Mouse (Mus musculus): ENCODE measurements around the gene Nutf2.
"Not testable (repeated sequence)": the region's sequence is repeated elsewhere in the genome, so short reads cannot be mapped to it uniquely, and the experiment has no call there.

Gene Nutf2

DNA sequence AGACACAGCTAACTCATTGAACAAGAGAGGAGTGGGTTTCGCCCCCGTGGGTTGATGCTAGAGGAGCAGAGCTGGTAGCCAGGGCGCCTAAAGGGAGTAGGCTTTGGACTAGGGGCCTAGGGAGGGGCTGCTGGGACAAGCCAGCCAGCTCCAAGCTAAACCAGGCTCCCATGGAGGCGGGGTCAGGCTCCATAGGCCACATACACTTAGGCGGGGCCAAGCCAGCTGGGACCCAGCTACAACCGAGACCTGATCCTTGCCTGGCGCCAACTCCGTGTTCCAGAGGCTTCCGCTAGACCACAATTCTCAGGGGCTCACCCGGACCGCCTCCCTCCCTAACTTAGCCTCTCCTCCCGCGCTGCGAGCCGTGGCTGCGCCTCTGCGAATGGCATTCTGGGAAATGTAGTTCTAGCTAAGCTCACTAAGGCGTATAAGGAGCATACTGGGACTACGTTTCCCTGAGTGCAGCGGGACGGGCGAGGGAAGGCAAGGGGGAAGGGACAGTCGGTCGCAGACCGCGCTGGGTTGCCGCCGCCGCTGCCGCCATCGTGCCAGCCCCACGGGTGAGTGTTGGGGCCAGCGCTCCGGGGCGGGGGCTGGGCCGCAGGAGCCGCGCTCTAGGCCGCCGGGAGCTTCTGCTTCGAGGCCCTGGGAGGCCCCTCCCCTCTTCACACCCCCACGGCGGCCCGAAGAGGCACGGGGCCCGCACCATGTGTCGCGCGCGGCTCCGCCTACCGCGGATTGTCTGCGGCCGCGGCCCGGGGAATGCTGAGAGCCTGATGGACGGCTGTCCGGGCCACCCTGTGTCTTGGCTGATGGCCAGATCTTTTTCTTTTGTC is at the start of gene Nutf2:
Gene Nutf2 (plus strand): TSS at position 438 of the 839 bp plus-strand sequence.
- peak; percentile 98 for DNase-seq (ENCODE audit: extremely low read depth, low read depth)

DNA sequence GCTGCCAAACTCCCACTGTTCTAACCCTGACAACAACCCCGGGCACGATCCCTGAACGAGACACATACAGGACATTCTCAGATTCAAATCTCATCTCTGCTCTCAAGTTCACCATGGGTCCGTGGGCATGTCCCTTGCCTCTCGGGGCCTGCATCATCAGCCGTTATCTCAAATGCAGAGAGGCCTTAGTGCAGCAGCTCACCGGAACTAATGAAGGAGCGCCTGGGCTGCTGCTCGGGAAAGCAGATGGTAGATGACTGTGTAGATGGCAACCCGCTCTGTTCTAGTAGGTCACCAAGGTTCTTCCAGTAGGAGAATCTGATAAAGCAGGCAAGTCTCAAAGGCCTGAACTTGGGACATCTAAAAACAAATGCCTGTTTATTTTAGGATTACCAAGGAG is 49.3 kb upstream of the Nutf2 start:
- DNase-seq (ENCODE audit: extremely low read depth, low read depth) = no peak

DNA sequence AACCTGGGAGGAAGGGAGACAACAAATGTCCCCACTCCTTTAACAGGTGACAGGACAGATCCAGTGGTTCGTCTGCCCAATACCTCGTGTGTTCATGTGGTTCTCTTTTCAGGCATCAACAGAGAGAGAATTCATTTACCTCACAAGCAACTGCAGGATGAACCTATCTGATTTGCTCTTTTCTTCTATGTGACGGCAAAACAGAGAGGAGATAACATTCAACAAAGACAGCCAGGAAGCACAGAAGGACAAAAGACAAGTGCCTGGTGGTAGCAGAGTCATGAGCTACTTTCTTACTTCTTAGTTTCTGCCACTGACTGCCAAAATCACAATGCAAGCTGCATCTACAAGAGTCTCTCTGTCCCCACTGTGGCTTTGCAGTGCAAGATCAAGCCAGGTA is 48.8 kb upstream of the Nutf2 start:
- no peak for DNase-seq (ENCODE audit: extremely low read depth, low read depth)

DNA sequence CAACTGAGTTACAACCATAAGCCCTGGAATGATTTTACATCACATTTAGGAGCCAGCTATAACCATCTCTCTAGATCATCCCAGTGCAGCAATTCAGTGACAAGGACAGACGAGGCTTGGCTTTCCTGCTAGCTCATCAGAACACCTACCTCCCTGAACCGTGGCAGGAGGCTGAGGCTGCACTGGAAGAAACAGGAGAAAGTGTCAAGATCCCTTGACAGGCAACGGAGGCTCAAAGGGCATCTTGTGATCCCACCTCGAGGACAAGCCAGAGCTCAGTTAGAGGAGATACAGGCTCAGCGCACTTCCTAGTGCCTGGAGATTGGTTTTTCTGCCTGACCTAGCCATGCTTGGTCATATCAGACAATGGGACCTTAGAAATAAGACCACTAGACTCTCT is 47.9 kb upstream of the Nutf2 start:
- no peak for DNase-seq (ENCODE audit: extremely low read depth, low read depth)

DNA sequence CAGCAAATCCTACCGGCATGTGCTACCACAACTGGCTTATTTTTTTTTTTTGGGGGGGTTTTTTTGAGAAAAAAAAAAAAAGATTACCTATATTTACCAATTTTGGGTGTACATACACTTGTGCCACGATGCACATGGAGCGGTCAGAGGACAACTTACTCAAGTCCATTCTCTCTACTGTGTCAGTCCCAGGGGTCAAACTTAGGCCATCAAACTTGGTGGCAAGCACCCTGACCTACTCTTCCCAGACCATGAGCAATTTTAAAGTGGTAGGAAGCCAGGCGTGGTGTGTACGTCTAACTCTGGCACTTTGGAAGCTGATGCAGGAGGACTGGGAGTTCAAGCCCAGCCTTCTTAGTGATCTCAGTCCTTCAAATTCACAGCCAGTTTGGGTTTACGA is 47.1 kb upstream of the Nutf2 start:
- no peak for DNase-seq (ENCODE audit: extremely low read depth, low read depth)

DNA sequence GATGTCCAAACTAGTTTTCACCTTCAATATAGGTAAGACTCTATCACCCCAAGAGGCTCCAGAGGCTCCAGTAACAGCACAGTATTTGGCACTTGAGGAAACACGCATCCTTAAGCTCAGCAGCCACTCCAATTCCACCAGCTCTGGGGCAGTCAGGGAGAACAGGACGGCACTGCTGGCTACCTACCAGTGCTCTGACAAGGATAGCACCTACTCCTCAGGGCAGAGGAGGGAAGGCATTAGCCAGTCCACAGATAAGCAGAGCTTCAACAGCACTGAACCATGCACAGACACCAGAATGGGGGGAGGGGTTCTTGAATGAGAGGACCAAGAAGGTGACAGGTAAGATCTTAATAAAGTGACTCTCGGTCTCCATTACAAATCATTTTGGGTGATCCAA is 40.7 kb upstream of the Nutf2 start:
- DNase-seq (ENCODE audit: extremely low read depth, low read depth) = no peak

DNA sequence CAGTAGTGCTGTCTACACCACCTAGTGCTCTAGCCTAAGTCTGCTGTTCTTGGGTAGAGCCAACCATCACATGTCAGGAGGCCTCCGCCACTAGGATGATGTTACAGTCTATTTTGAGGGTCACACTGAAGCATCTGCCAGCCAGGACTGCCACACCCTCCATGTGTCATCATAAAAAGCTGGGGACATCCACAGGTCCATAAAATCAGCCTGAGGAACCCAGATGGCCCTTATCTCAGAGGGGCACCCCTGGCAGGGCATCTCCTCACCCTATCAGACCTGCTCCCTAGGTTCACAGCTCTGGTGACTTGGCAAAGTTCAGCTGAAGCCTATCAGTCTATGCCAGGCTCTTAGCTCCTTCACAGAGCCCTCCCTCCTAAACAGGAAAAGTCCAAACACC is 39.5 kb upstream of the Nutf2 start:
- peak; percentile 82 for DNase-seq (ENCODE audit: extremely low read depth, low read depth)

DNA sequence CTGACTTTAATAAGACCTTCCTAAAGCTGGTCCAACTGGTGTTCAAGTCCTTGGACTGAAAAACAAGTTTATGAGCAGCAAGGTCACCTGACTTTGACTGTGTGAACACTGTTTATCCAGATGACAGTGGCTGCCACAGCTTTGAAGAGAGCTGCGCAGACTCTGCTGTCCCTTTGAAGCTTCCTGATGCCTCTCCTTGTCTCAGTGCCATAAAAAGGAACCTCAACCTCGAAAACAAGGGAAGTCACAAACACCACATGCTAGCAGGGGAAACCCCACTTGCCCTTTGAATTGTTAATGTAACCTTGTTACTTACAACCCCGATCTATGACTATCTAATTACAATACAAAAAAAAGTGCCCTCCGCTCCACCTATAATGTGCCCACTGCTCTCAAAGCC is 34.9 kb upstream of the Nutf2 start:
- DNase-seq (ENCODE audit: extremely low read depth, low read depth) = no peak

DNA sequence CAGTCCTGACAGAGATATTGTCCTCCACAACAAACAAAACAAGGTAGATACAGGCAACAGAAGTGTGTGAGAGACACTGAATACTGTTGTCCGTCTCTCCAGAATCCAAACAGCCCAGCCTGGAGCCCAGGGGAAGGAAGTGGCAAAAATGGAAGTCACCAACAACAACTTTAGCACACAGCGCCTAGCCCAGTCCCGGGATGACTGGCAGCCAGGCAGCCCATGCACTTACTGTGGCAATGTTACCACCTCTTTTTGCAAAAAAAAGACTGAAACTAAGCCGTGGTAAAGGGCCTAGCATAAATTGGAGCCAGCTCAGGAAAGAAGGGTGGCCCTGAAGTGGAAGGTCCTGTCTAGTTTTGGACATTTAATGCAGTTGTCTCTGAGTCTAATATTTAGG is 34.0 kb upstream of the Nutf2 start:
- DNase-seq (ENCODE audit: extremely low read depth, low read depth) = no peak

DNA sequence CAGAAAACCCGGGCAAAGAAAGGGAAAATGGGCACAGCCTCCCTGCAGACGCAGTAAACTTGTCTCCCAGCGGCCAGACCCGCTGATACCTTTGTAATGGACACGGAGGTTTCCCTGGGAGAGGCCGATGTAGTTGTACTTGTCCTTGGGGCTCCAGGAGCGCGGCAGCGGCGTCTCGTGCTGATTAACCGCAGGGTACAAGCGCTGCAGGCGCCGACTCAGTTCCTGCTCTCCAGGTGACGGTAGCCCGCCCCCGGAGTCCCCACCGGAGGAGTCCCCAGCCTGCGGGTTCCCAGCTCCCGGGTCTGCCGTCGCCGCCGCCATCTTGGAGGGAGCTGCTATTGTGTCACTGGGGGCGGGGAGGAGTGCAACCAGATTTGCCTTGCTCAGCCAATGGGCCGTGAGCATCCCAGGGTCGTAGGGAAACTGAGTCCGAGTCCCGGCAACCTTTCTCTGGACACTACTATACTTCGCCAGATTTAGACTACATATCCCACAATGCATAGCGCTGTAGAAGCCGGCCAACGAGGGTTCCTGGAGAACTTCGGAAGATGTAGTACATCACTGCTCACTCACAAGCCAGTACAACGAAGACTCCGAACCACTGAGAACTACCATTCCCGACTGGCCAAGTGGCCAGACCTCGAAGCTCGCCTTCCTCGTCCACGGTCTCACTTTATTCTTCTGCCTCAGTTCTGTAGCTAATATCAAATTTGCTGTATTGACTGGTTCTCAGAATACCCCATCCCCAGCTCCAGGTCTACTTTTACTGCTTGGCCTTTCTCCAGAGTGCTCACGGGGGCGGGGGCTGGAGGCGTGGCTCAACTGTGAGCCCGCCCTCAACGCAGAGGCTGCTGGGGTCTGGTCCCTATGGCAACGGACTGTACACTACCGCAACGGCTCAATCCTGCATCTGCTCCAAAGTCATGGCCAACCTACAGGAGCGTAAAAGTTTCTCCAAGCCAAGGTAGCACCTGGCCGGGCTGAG is 33.2 kb upstream of the Nutf2 start, which contains the start of the genes Ranbp10 and Tsnaxip1:
Gene Ranbp10 (minus strand): TSS at position 490 of the 988 bp plus-strand sequence.
Gene Tsnaxip1 (plus strand): TSS at position 871 of the 988 bp plus-strand sequence.
- DNase-seq (ENCODE audit: extremely low read depth, low read depth) = peak; percentile 99

DNA sequence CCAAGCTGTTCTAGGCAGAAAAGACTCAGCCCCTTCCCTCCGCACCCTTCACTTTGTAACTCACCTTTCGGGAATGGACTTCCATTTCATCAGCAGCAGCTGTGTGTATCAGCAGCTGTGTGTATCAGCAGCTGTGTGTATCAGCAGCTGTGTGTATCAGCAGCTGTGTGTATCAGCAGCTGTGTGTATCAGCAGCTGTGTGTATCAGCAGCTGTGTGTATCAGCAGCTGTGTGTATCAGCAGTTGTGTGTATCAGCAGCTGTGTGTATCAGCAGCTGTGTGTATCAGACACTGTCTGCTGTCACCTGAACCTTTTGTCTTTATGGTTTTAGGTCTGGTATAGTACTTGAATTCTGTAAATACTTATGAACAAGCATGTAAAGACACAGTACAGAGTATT is 26.6 kb upstream of the Nutf2 start:
- not testable (repeated sequence) for DNase-seq (ENCODE audit: extremely low read depth, low read depth)

DNA sequence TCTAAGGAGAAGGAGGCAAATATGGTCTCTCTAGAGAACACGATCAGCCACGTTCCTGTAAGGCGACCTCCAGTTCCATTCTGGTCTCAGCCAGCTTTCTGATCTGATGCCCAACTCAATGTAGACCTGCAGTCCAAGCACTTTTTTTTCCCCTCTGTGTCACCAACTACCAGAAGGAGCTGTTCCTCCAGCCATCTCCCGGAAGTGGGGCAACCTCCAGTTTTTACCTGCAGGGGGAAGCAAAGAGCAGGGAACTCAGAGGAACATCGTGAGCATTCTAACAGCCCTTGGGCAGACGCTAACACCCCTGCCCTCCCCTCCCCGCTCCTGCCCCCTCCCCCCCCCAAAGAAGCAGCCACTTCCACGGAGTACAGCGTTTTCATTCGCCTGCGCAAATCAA is 25.1 kb upstream of the Nutf2 start:
- DNase-seq (ENCODE audit: extremely low read depth, low read depth) = peak; percentile 57

DNA sequence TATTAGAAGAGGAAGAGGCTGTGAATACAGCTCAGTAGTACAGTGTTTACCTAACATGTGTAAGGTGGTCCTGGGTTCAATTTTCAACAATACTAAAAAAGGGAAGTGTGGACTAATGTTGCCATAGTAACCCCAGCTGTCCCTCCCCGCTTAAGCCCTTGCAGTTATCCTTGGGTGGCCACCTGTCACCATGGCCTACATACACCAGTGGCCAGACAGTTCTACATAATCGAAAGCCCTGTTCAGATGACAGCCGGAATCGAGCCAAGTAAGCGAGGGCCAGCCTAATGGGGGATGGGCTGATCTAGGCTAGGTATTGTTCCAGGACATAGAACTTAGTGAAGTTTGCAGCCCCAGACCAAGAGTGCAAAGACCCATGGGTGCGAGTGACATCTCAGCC is 23.4 kb upstream of the Nutf2 start:
- DNase-seq (ENCODE audit: extremely low read depth, low read depth) = no peak

DNA sequence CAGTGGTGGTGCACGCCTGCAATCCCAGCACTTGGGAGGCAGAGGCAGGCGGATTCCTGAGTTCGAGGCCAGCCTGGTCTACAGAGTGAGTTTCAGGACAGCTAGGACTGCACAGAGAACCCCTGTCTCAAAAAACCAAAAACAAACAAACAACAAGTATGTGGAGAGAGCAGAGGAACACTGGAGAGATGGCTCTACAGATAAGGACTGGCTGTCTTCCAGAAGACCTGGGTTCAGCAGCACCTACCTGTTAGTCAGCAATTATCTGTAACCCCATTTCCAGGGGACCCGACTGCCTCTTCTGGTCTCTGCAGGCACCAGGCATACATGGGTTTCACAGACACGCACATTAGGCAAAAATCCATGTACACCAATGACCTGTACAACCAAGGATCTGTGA is 21.2 kb upstream of the Nutf2 start:
- no peak for DNase-seq (ENCODE audit: extremely low read depth, low read depth)

DNA sequence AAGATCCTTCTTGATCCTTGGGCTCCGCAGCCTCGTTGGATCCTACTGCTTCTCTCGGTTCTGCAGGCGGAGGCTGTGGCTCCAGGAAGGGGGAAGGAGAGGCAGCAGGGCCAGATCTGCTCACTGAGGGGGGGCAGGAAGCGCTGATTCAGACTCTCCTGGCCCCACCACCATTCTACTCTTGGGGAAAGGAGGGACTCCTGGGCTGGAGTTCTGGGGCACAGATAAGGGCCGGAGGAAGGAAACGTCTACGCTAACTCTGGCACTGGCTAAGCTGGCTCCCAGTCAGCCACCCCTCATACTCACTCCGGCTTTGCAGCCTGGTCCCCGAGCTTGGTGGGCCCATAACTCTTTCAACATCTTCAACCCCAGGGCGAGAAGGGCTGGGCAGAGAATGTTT is 13.7 kb upstream of the Nutf2 start:
- no peak for DNase-seq (ENCODE audit: extremely low read depth, low read depth)

DNA sequence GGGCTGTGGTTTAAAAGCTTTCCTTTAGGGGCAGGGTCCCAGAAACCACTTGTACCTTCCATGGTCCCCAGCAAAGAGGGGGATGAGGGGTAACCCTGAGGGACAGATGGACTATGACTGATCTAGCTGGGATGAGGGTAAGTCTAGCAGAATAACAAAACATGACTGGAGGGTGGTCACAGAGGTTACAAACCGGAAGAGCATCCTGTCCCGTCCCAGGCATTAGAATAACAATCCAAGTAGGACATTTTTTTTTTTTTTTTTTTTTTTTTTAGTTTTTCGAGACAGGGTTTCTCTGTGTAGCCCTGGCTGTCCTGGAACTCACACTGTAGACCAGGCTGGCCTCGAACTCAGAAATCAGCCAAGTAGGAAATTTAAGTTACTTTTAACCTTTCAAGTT is 10.4 kb upstream of the Nutf2 start:
- no peak for DNase-seq (ENCODE audit: extremely low read depth, low read depth)

DNA sequence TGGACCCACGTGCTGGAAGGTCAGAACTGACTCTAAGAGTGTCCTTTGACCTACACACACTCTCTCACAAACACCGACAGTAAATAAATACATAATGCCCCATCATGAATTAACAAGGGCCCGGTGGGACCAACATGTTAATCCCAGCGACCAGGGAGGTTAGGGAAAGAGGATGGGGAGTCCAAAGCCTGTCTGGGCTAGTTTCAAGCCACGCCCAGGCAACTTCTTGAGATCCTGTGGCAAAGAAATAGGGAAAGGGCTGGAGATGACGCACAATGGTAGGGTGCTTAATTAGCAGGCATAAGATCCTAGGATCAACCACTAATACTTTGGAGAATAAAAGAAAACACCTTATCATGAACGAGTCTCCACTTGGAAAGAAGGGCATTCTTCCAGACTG is 9.8 kb upstream of the Nutf2 start:
- no peak for DNase-seq (ENCODE audit: extremely low read depth, low read depth)

DNA sequence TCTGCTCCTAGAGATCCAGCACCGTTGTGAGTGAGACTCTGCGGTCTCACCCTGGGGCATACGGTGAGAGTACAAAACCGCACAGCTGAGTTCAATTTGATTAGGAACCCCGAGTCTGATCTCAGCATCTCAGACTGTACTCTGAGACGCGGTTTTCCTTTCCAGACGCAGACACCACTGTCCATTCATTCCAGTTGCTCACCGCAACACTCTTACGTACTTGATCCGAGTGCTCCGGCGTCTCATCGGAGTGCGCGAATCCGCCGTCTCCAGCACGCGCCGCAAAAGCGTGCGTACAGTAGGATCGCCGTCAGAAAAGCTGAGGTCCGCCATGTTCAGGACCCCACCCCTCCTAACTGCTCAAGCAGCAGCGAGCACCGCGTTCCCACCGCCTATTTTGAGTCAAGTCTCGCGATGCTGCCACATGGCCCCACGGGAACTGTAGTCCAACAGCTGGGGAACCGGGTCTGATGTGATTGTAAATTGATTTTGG is 8.7 kb upstream of the Nutf2 start:
- DNase-seq (ENCODE audit: extremely low read depth, low read depth) = peak; percentile 88

DNA sequence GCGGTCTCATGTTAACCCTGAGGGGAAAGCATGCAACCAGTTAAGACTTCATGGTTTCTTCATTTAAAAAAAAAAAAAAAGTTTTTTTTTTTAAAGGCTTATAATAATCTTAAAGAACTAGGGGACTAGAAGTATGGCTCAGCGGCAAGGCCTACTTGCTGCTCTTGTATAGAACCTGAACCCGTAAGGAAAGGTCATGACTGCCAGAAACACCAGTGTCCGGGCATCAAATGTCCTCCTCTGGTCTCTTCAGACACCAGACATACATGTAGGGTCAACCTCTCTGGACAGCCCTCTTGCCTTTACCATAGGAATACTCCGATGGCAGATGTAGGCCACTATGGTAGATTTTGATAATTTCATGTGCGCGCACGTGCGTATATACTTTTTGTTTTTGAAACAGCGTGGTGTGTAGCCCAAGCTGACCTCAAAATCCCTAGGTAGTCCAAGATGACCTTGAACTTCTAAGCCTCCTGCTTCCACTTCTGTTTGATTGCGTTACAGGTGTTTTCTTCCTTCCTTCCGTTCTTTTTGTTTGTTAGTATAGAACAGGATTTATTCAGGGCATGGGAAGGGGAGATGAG is 8.1 kb upstream of the Nutf2 start:
- DNase-seq (ENCODE audit: extremely low read depth, low read depth) = no peak

DNA sequence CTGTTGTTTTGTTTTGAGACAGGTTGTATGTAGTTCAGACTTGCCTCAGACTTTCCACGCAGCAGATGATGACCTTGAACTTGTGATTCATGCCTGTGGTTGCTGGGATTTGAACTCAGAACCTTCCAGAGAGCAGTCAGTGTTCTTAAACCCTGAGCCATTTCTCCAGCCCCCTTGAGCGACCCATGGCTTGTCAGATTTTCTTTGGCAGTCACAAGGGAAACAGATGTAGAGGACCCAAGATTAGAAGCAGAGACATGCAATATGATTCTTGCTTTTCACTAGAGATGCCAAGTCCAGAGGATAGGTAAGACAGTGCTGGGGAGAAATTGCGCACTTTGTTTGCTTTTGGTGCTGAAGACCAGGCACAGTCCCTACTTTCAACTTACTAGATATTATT is 7.2 kb upstream of the Nutf2 start, which contains the start of gene Cenpt:
Gene Cenpt (minus strand): TSS at position 101 of the 400 bp plus-strand sequence.
- DNase-seq (ENCODE audit: extremely low read depth, low read depth) = no peak

DNA sequence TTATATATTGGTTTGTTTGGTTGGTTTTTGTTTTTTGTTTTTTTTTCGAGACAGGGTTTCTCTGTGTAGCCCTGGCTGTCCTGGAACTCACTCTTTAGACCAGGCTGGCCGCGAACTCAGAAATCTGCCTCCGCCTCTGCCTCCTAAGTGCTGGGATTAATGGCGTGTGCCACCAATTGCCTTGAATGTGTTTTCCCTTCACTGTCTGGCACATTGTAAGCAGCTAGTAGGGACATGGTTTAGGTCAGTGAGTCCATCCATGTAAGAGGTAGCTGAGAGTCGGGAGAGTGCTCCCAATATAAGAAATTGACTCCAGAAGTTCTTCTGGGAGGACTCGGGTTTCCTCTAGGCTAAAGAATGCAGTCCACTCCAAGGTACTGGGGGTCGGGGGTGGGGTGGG is 6.1 kb upstream of the Nutf2 start:
- no peak for DNase-seq (ENCODE audit: extremely low read depth, low read depth)
